Mouse (Mus musculus): ENCODE measurements around the gene Spop. TPM values are rescaled to one million over a fixed set of nuclear protein-coding genes. Genes with fewer than 3 reads are reported as not detected.

Gene Spop
- total RNA-seq (2023) = 82.8 TPM

GRCm38 (mm10) chr11:95413641-95414535, at the start of gene Spop:
Spop (plus strand) TSS chr11:95414080.

GRCm38 (mm10) chr11:95384319-95384972, 29.4 kb upstream of the Spop start, which contains the start of gene Slc35b1:
Slc35b1 (plus strand) TSS chr11:95384692.

GRCm38 (mm10) chr11:95514298-95514861, 100.5 kb downstream of the Spop start, which contains the start of gene Nxph3:
Nxph3 (minus strand) TSS chr11:95514570.

Other genes starting within 250 kb of the Spop start
- not detected for gene Tac4, start 152.6 kb upstream of the Spop start, total RNA-seq (2023)
- 102 TPM for gene Kat7, start 103.8 kb upstream of the Spop start, total RNA-seq (2023)
- gene Fam117a, start 77.1 kb upstream of the Spop start, total RNA-seq (2023) = 83.3 TPM
- gene Slc35b1, start 29.4 kb upstream of the Spop start, total RNA-seq (2023) = 65.7 TPM
- not detected for gene Nxph3, start 100.5 kb downstream of the Spop start, total RNA-seq (2023)
- 0.47 TPM for gene Ngfr, start 173.7 kb downstream of the Spop start, total RNA-seq (2023)

Measured in CD4-positive naive resting alpha-beta T cell, adult 76 days (primary cell).